Mouse (Mus musculus) mouse embryonic stem cell (cell line): ENCODE data around the gene Cdc123.

Experiments
- in situ Hi-C, 2 experiments: fragments of 300-500 bp; cut with MboI; formaldehyde crosslinking; loops; 1 replicate in 1 of 2; 3 replicates in 1 of 2; pipeline ENCODE4 v1.14.3; 2019 to 2020; ENCODE audit warnings: low sequenced_read_pairs in 2 of 2, low pct_unique_long_range_greater_than_20kb in 1 of 2, mixed read lengths in 1 of 2; ENCODE audit not compliant: unreplicated experiment in 1 of 2

Cdc123 gene

DNA sequence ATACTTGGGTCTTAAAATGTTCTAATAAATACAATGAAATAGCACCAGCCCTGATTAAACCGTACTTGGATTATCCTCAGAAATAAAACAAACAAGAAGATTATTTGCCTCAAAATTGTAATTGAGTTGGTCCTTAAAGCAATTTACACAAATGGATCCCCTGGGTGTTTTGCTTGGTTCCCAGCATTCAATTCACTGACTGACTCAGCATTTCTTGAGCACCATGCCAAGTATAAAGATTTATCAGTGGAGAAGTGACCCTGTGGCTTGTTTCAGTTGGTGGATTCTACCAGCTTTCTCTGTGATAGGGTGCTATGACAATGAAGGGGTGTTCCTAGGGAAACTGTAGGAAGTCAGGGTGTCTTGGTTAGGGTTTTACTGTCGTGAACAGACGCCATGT lies 94.1 kb downstream of the Cdc123 start:
- in situ Hi-C loops: no loop called here

- in situ Hi-C loops: no loop called here
These were observed 95.8 kb downstream of the Cdc123 start for GRCm38 (mm10) chr2:5749210-5749609.

- in situ Hi-C loops: no loop called here
These were observed 97.4 kb downstream of the Cdc123 start for GRCm38 (mm10) chr2:5747545-5748043.

DNA sequence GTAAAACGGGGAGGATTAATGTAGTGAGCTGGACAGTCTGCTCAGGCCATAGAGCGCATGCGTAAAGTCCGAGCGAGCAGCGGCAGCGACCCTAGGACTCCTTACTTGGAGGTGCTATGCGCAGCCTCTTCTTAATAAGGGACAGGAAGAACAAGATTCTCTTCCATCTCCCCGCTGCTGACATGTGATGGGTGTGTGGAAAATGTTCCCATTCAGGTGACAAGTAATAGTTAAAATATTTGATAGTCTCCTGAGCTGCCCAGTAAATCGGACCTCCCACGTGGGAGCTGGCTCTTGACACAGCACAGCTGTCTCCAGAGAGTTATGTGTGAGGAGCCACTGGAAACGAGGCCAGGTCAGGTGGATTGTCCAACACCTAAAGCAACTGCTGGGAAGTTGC lies 98.4 kb downstream of the Cdc123 start:
- in situ Hi-C loops: no loop called here
